Mouse (Mus musculus): ENCODE measurements around the gene March5.
"Not testable (repeated sequence)": the region's sequence is repeated elsewhere in the genome, so short reads cannot be mapped to it uniquely, and the experiment has no call there.

Gene March5

GRCm38 (mm10) chr19:37208176-37208755 is 923 bp downstream of the March5 start, which contains the start of gene Cpeb3:
Gene Cpeb3 (minus strand): TSS chr19:37208601.
- DNase-seq (ENCODE audit: low read depth, low spot score) = peak; percentile 73

GRCm38 (mm10) chr19:37208986-37209385 is 1.6 kb downstream of the March5 start:
- DNase-seq (ENCODE audit: low read depth, low spot score) = no peak

- DNase-seq (ENCODE audit: low read depth, low spot score) = no peak
These were observed 2.3 kb downstream of the March5 start for GRCm38 (mm10) chr19:37209467-37210128.

- no peak for DNase-seq (ENCODE audit: low read depth, low spot score)
These were observed 3.1 kb downstream of the March5 start for GRCm38 (mm10) chr19:37210457-37210856.

GRCm38 (mm10) chr19:37211416-37211815 is 4.1 kb downstream of the March5 start:
- DNase-seq (ENCODE audit: low read depth, low spot score) = no peak

GRCm38 (mm10) chr19:37214711-37215110 is 7.4 kb downstream of the March5 start:
- DNase-seq (ENCODE audit: low read depth, low spot score) = no peak

- no peak for DNase-seq (ENCODE audit: low read depth, low spot score)
These were observed 18.0 kb downstream of the March5 start for GRCm38 (mm10) chr19:37225197-37225862.

GRCm38 (mm10) chr19:37232598-37232997 is 25.3 kb downstream of the March5 start:
- not testable (repeated sequence) for DNase-seq (ENCODE audit: low read depth, low spot score)

GRCm38 (mm10) chr19:37233561-37234539 is 26.5 kb downstream of the March5 start:
- DNase-seq (ENCODE audit: low read depth, low spot score) = peak; percentile 74

GRCm38 (mm10) chr19:37235818-37236217 is 28.5 kb downstream of the March5 start:
- no peak for DNase-seq (ENCODE audit: low read depth, low spot score)

- DNase-seq (ENCODE audit: low read depth, low spot score) = no peak
These were observed 30.0 kb downstream of the March5 start for GRCm38 (mm10) chr19:37237306-37237705.

GRCm38 (mm10) chr19:37237712-37238437 is 30.5 kb downstream of the March5 start:
- no peak for DNase-seq (ENCODE audit: low read depth, low spot score)

GRCm38 (mm10) chr19:37238651-37239050 is 31.3 kb downstream of the March5 start:
- no peak for DNase-seq (ENCODE audit: low read depth, low spot score)

- DNase-seq (ENCODE audit: low read depth, low spot score) = peak; percentile 72
These were observed 31.8 kb downstream of the March5 start for GRCm38 (mm10) chr19:37239096-37239495.

- peak; percentile 46 for DNase-seq (ENCODE audit: low read depth, low spot score)
These were observed 33.9 kb downstream of the March5 start for GRCm38 (mm10) chr19:37241201-37241600.

GRCm38 (mm10) chr19:37242707-37243106 is 35.4 kb downstream of the March5 start:
- no peak for DNase-seq (ENCODE audit: low read depth, low spot score)

GRCm38 (mm10) chr19:37246859-37247258 is 39.5 kb downstream of the March5 start:
- DNase-seq (ENCODE audit: low read depth, low spot score) = no peak

- no peak for DNase-seq (ENCODE audit: low read depth, low spot score)
These were observed 40.9 kb downstream of the March5 start for GRCm38 (mm10) chr19:37248199-37248598.

GRCm38 (mm10) chr19:37252104-37252503 is 44.8 kb downstream of the March5 start:
- peak; percentile 74 for DNase-seq (ENCODE audit: low read depth, low spot score)

GRCm38 (mm10) chr19:37255321-37255720 is 48.0 kb downstream of the March5 start:
- DNase-seq (ENCODE audit: low read depth, low spot score) = no peak

- no peak for DNase-seq (ENCODE audit: low read depth, low spot score)
These were observed 55.0 kb downstream of the March5 start for GRCm38 (mm10) chr19:37262389-37262788.

All from ZHBTc4 (cell line).